17 mouse cellular contexts compared by ENCODE assay signal in the genomic region with DNA sequence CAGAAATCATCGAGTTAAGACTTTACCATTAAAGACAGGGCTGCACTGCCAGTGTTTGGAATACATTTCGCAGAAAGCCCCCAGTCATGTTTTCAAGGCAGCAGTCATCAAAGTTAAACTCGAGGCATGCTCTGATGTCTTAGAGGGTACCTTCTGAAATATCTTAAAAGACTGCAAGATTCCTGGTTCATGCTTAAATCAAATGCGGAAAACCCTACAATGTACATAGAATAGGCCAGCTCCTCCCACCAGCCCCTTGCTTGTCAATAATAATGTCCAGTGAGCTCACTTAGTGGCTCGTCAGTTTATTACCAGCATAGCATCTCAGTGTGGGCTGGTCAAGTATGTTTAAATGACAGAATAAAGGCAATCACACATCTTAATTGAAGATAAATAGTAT. TPM values are rescaled to one million over a fixed set of nuclear protein-coding genes. Genes with fewer than 3 reads are reported as not detected.
DNase-seq lines count a peak whose midpoint lies in the region; ATAC-seq and TF ChIP-seq lines count a peak whose summit lies in the region.
"Had no signal": no experiment of that assay in that cellular context is flagged by ENCODE, and none has a peak within 500 bp of the region (broad histone marks: within the 10 kb centered on the region; RNA-seq: fewer than 3 reads in every experiment).

No protein-coding gene starts in this region.

- TF ChIP-seq CTCF in cerebellum, adult 2 months (IDR thresholded peaks at IDR 0.05; ENCODE audit: borderline replicate concordance, insufficient read depth, low read depth, low read length) = no peak
- TF ChIP-seq CTCF in liver, postnatal 0 days (IDR thresholded peaks at IDR 0.05; ENCODE audit: low read depth) = no peak
- TF ChIP-seq CTCF in midbrain, postnatal 0 days (IDR thresholded peaks at IDR 0.05) = no peak

- H3K9me3 ChIP-seq in liver, postnatal 0 days (ENCODE audit: low read length) = no peaks in the 10 kb centered on the region
- H3K9me3 ChIP-seq in hindbrain, embryonic 14.5 days (ENCODE audit: control insufficient read depth, low read length) = no peaks in the 10 kb centered on the region
- H3K9me3 ChIP-seq in midbrain, postnatal 0 days (ENCODE audit: low read length) = no peaks in the 10 kb centered on the region
- H3K9me3 ChIP-seq: heart, embryonic 13.5 days; liver, embryonic 12.5 days had no signal

- no peak for DNase-seq in cerebellum, adult 2 months
- no peak for DNase-seq in cerebellum, adult 11-12 months
- no peak for DNase-seq in liver, postnatal 0 days
- DNase-seq in liver = no peak
- no peak for DNase-seq in hindbrain, embryonic 14.5 days (ENCODE audit: low spot score)
- DNase-seq in midbrain, postnatal 0 days (ENCODE audit: low spot score) = no peak
- DNase-seq in c-Kit-positive CD71-positive TER-119-positive erythroid progenitor cells, embryonic 14.5 days (ENCODE audit: low spot score) = no peak
- no peak for DNase-seq in testis, postnatal 10 days (ENCODE audit: low spot score)
- DNase-seq: cerebellum, adult 8-10 months; gastrocnemius, postnatal 10 days; kidney, adult 2 months; kidney, postnatal 36 days; left cerebral cortex, postnatal 4 days; thymus, postnatal 25 days had no signal

- ATAC-seq in liver, postnatal 0 days = no peak
- no peak for ATAC-seq in hindbrain, embryonic 14.5 days (ENCODE audit: low FRiP score)
- ATAC-seq in midbrain, postnatal 0 days (ENCODE audit: low FRiP score) = no peak
- ATAC-seq: activated CD4-positive, CD25-positive, alpha-beta regulatory T cell, adult 4 months; liver, embryonic 12.5 days had no signal

- TF ChIP-seq POLR2A in cerebellum, adult 2 months (IDR thresholded peaks at IDR 0.05; ENCODE audit: borderline replicate concordance, insufficient read depth, low read length) = no peak

- H3K27ac ChIP-seq in cerebellum, adult 2 months (ENCODE audit: insufficient read depth, low read length) = no peak overlapping the region
- no peak overlapping the region for H3K27ac ChIP-seq in liver, postnatal 0 days (ENCODE audit: low read depth)
- H3K27ac ChIP-seq in hindbrain, embryonic 14.5 days = no peak overlapping the region
- no peak overlapping the region for H3K27ac ChIP-seq in midbrain, postnatal 0 days (ENCODE audit: low read depth, low read length)
- H3K27ac ChIP-seq: heart, embryonic 13.5 days; liver, embryonic 12.5 days had no signal

- H3K9ac ChIP-seq in liver, postnatal 0 days (replicated peaks) = no peak overlapping the region
- peak overlapping the region; percentile 46 for H3K9ac ChIP-seq in hindbrain, embryonic 14.5 days
- H3K9ac ChIP-seq in midbrain, postnatal 0 days (replicated peaks; ENCODE audit: low read length, poor library complexity, severe bottlenecking) = 0 out of 2 replicates have a peak overlapping the region, but pooled peaks have one; percentile 3
- H3K9ac ChIP-seq: heart, embryonic 13.5 days; liver, embryonic 12.5 days had no signal

- H3K4me1 ChIP-seq in cerebellum, adult 2 months (ENCODE audit: control insufficient read depth, insufficient read depth, low read length) = peaks cover 8% of the 10 kb centered on the region
- H3K4me1 ChIP-seq in liver, postnatal 0 days (ENCODE audit: insufficient read depth) = peaks cover 18% of the 10 kb centered on the region
- peaks cover 24% of the 10 kb centered on the region for H3K4me1 ChIP-seq in hindbrain, embryonic 14.5 days (replicated peaks; ENCODE audit: control insufficient read depth, insufficient read depth, low read length)
- H3K4me1 ChIP-seq in midbrain, postnatal 0 days (ENCODE audit: insufficient read depth, low read length) = no peaks in the 10 kb centered on the region

- no peaks in the 10 kb centered on the region for H3K27me3 ChIP-seq in cerebellum, adult 2 months (ENCODE audit: control insufficient read depth, insufficient read depth, low read length)
- no peaks in the 10 kb centered on the region for H3K27me3 ChIP-seq in liver, postnatal 0 days (ENCODE audit: insufficient read depth, low read length)
- H3K27me3 ChIP-seq in hindbrain, embryonic 14.5 days (ENCODE audit: control insufficient read depth, insufficient read depth, low read length) = no peaks in the 10 kb centered on the region
- H3K27me3 ChIP-seq in midbrain, postnatal 0 days (ENCODE audit: insufficient read depth, low read length) = no peaks in the 10 kb centered on the region
- H3K27me3 ChIP-seq: heart, embryonic 13.5 days; liver, embryonic 12.5 days had no signal

- no peak for TF ChIP-seq EP300 in liver, postnatal 0 days (IDR thresholded peaks at IDR 0.05; ENCODE audit: low read depth)

- 35% methylated on average over 5 of the region's 5 CpGs for WGBS in cerebellum, adult 2 months
- 79% methylated on average over 5 of the region's 5 CpGs for WGBS in liver, postnatal 0 days (ENCODE audit: insufficient replicate concordance)
- 47% methylated on average over 5 of the region's 5 CpGs for whole genome bisulfite sequencing in hindbrain, embryonic 14.5 days
- WGBS in midbrain, postnatal 0 days = 34% methylated on average over 5 of the region's 5 CpGs

- H3K36me3 ChIP-seq in liver, postnatal 0 days (replicated peaks; ENCODE audit: insufficient read depth, low read length) = 0 out of 2 replicates have a peak, but pooled peaks cover 5% of the 10 kb centered on the region
- no peaks in the 10 kb centered on the region for H3K36me3 ChIP-seq in hindbrain, embryonic 14.5 days (replicated peaks; ENCODE audit: control insufficient read depth, insufficient read depth)
- H3K36me3 ChIP-seq in midbrain, postnatal 0 days (ENCODE audit: insufficient read depth, low read length) = peaks cover 4% of the 10 kb centered on the region; the same call in 1 of the 2 replicates

- 0 out of 2 replicates have a peak overlapping the region, but pooled peaks have one; percentile 7 for H3K4me2 ChIP-seq in liver, postnatal 0 days (ENCODE audit: low read depth, low read length)
- H3K4me2 ChIP-seq in hindbrain, embryonic 14.5 days (replicated peaks) = peak overlapping the region; percentile 46
- H3K4me2 ChIP-seq in midbrain, postnatal 0 days (ENCODE audit: low read depth, low read length, poor library complexity, severe bottlenecking) = peak overlapping the region; percentile 44

- H3K4me3 ChIP-seq in cerebellum, adult 2 months (replicated peaks; ENCODE audit: insufficient read depth, low read depth, low read length) = peak overlapping the region; percentile 24
- H3K4me3 ChIP-seq in liver, postnatal 0 days (ENCODE audit: low read depth, low read length) = no peak overlapping the region
- H3K4me3 ChIP-seq in hindbrain, embryonic 14.5 days (replicated peaks; ENCODE audit: low read length) = peak overlapping the region; percentile 16
- peak overlapping the region; percentile 31 for H3K4me3 ChIP-seq in midbrain, postnatal 0 days (ENCODE audit: low read depth, low read length)
- H3K4me3 ChIP-seq: liver, embryonic 12.5 days had no signal

RNA-seq across cellular contexts. Expression of a gene that starts 3.0 kb away (rescaled TPM):
- 30.9 and 32.7 TPM in 2 replicates for polyA plus RNA-seq in cerebellum, adult 2 months (2012; rRNA removed)
- polyA plus RNA-seq in liver, postnatal 0 days (2015; fragmentation: Nextera tagmentation; extraction: Ambion mirVana) = 1.9 and 2.2 TPM in 2 replicates
- 14.0 and 14.3 TPM in 2 replicates for polyA plus RNA-seq in hindbrain, embryonic 14.5 days (2014; fragmentation: Nextera tagmentation; extraction: Ambion mirVana)
- 52.7 and 58.4 TPM in 2 replicates for total RNA-seq in midbrain, postnatal 0 days (2014; rRNA removed)
- polyA plus RNA-seq in midbrain, postnatal 0 days (2015; fragmentation: Nextera tagmentation; extraction: Ambion mirVana) = 6.8 and 8.0 TPM in 2 replicates
